Mouse (Mus musculus) cerebellum, postnatal 36 days (tissue): ENCODE results near the gene Usp30.

Experiments
- DNase-seq, 2 experiments: peaks; one replicate each; pipeline ENCODE4 v3.0.0; 2021 to 2022; ENCODE audit warnings: mixed read lengths in 2 of 2

The Usp30 gene

GRCm38 (mm10) chr5:114157236-114157635, 92.0 kb downstream of the Usp30 start:
- no peak for DNase-seq

- DNase-seq: no peak
Measured at GRCm38 (mm10) chr5:114161424-114161823, 96.2 kb downstream of the Usp30 start.

GRCm38 (mm10) chr5:114162106-114162815, 97.0 kb downstream of the Usp30 start:
- DNase-seq: no peak

- no peak for DNase-seq
Measured at GRCm38 (mm10) chr5:114163117-114163696, 97.9 kb downstream of the Usp30 start.

GRCm38 (mm10) chr5:114170345-114170744, 105.1 kb downstream of the Usp30 start:
- DNase-seq: no peak

GRCm38 (mm10) chr5:114172936-114173335, 107.7 kb downstream of the Usp30 start:
- DNase-seq: no peak

GRCm38 (mm10) chr5:114173458-114173857, 108.2 kb downstream of the Usp30 start:
- DNase-seq: no peak

- no peak for DNase-seq
Measured at GRCm38 (mm10) chr5:114173877-114174581, 108.8 kb downstream of the Usp30 start.
